Mouse (Mus musculus) spleen, adult 2 months (tissue): ENCODE data around the gene Cyp4f37. TPM values are rescaled to one million over a fixed set of nuclear protein-coding genes. Genes with fewer than 3 reads are reported as not detected.
"Not testable (repeated sequence)": the region's sequence is repeated elsewhere in the genome, so short reads cannot be mapped to it uniquely, and the experiment has no call there.

Source experiments
- DNase-seq, 2 experiments: peaks; one replicate each; pipeline versions ENCODE4 v3.0.0 to v3.0.0-alpha.2; 2012 to 2021; ENCODE audit warnings: low spot score in 2 of 2, low read depth in 1 of 2
- H3K27ac ChIP-seq: fragments of 200-500 bp; 2 replicates; pipeline ENCODE4 v1.5.1; 2012; ENCODE audit warnings: low read length, inconsistent platforms; ENCODE audit not compliant: insufficient read depth
- H3K27me3 ChIP-seq: fragments of 200-500 bp; 2 replicates; pipeline ENCODE4 v1.6.1; 2012; ENCODE audit warnings: mild to moderate bottlenecking, moderate library complexity, low read length, inconsistent platforms; ENCODE audit not compliant: control insufficient read depth, insufficient read depth
- H3K36me3 ChIP-seq: fragments of 200-500 bp; 2 replicates; pipeline ENCODE4 v1.6.1; 2012; ENCODE audit warnings: mild to moderate bottlenecking, low read length, inconsistent platforms; ENCODE audit not compliant: control insufficient read depth, insufficient read depth
- H3K4me1 ChIP-seq: fragments of 200-500 bp; 2 replicates; pipeline ENCODE4 v1.6.1; 2011; ENCODE audit warnings: inconsistent platforms; ENCODE audit not compliant: control insufficient read depth, insufficient read depth, insufficient read length
- H3K4me3 ChIP-seq: fragments of 200-500 bp; 2 replicates; pipeline ENCODE4 v1.5.1; 2011; ENCODE audit warnings: mild to moderate bottlenecking, inconsistent platforms; ENCODE audit not compliant: insufficient read depth, insufficient read length; ENCODE audit errors: extremely low read depth
- CTCF ChIP-seq: fragments of 200-500 bp; IDR thresholded peaks from 2 replicates; pipeline ENCODE4 v1.5.1; 2011; ENCODE audit warnings: mild to moderate bottlenecking, inconsistent platforms; ENCODE audit not compliant: insufficient read depth, insufficient read length, insufficient replicate concordance; ENCODE audit errors: extremely low read depth
- POLR2A ChIP-seq: fragments of 200-500 bp; IDR thresholded peaks from 2 replicates; pipeline ENCODE4 v1.6.1; 2011; ENCODE audit warnings: low read depth, low read length, inconsistent platforms
- WGBS: fragments of 180-500 bp; shearing (Covaris S2); methylation state at CpG from one replicate; pipeline ENCODE4 v1.1.7; 2018; 5-methylcytosine and 5-hydroxymethylcytosine counted together
- polyA plus RNA-seq: library from polyadenylated mRNA; depleted of rRNA; stranded (reverse); fragments of >200 nt; gene quantifications from 2 replicates; pipeline ENCODE4 v1.2.3, GENCODE M21; 2012; rRNA removed

Cyp4f37 gene
- polyA plus RNA-seq = 0.54 and 1.3 TPM in 2 replicates

GRCm38 (mm10) chr17:32621018-32621417 is at the start of gene Cyp4f37:
Gene Cyp4f37, plus strand, starts transcription at chr17:32621309.
- not testable (repeated sequence) for H3K36me3 ChIP-seq, H3K4me1 ChIP-seq, H3K27ac ChIP-seq, H3K4me3 ChIP-seq, H3K27me3 ChIP-seq, DNase-seq
- 76% methylated on average over 4 of the region's 4 CpGs for WGBS

GRCm38 (mm10) chr17:32573286-32573685 is 47.8 kb upstream of the Cyp4f37 start:
- DNase-seq, H3K27me3 ChIP-seq, H3K27ac ChIP-seq, H3K36me3 ChIP-seq, H3K4me3 ChIP-seq, H3K4me1 ChIP-seq: not testable (repeated sequence)
- 73% methylated on average over 2 of the region's 2 CpGs for WGBS

- Histone ChIP-seq H3K27ac (no peak overlapping the region), H3K4me3 (no peak overlapping the region), H3K36me3 (no peaks in the 10 kb centered on the region), H3K27me3 (no peaks in the 10 kb centered on the region; the same call in 1 of the 2 replicates), H3K4me1 (no peaks in the 10 kb centered on the region)
- TF ChIP-seq CTCF (no peak), POLR2A (no peak)
- no peak for DNase-seq
- 54% methylated on average over 7 of the region's 7 CpGs for WGBS
Observed at GRCm38 (mm10) chr17:32577496-32578186, 43.5 kb upstream of the Cyp4f37 start.

GRCm38 (mm10) chr17:32596494-32596893 is 24.6 kb upstream of the Cyp4f37 start:
- TF ChIP-seq CTCF (no peak), POLR2A (no peak)
- Histone ChIP-seq H3K27me3 (no peaks in the 10 kb centered on the region), H3K4me1 (no peaks in the 10 kb centered on the region), H3K36me3 (no peaks in the 10 kb centered on the region), H3K4me3 (no peak overlapping the region), H3K27ac (no peak overlapping the region)
- WGBS = 86% methylated on average over 18 of the region's 18 CpGs
- DNase-seq = no peak

GRCm38 (mm10) chr17:32608055-32608454 is 13.1 kb upstream of the Cyp4f37 start:
- 19% methylated on average over 1 of the region's 1 CpGs for WGBS
- DNase-seq = no peak

GRCm38 (mm10) chr17:32610231-32610630 is 10.9 kb upstream of the Cyp4f37 start:
- not testable (repeated sequence) for H3K4me3 ChIP-seq, H3K27me3 ChIP-seq, H3K36me3 ChIP-seq, DNase-seq, H3K27ac ChIP-seq, H3K4me1 ChIP-seq
- 81% methylated on average over 3 of the region's 3 CpGs for WGBS

More at GRCm38 (mm10) chr17:32608055-32608454, 13.1 kb upstream of the Cyp4f37 start:
- Histone ChIP-seq H3K4me3 (no peak overlapping the region), H3K4me1 (no peaks in the 10 kb centered on the region), H3K27ac (no peak overlapping the region), H3K36me3 (no peaks in the 10 kb centered on the region), H3K27me3 (no peaks in the 10 kb centered on the region)
- TF ChIP-seq POLR2A (no peak), CTCF (no peak)

GRCm38 (mm10) chr17:32610896-32611295 is 10.2 kb upstream of the Cyp4f37 start:
- H3K36me3 ChIP-seq = no peaks in the 10 kb centered on the region
- no peaks in the 10 kb centered on the region for H3K27me3 ChIP-seq
- 90% methylated on average over 3 of the region's 3 CpGs for whole genome bisulfite sequencing
- no peak overlapping the region for H3K27ac ChIP-seq
- no peak for DNase-seq
- no peak overlapping the region for H3K4me3 ChIP-seq
- TF ChIP-seq CTCF (no peak), POLR2A (no peak)
- H3K4me1 ChIP-seq = no peaks in the 10 kb centered on the region
